Mouse (Mus musculus): ENCODE data around the gene Mogs.

DNA sequence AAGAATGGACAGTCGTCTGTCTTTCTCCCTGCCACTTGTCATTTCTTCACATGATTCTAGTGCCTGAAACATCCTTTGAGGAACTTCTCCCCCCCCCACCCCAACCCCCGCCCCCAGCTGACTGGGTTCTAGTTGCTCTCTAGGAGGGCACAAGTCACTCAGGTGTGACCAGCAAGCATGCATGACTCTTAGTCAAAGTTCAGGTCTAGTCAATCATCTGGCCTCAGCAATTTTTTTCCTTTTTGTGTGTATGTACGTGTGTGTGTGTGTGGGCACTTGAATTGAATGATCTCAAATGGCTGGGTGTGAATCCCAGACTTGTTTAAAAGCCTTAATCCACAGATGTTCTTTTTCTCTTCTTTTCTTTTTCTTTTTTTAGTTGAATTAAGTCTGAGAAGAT is 18.9 kb downstream of the Mogs start:
- TF ChIP-seq CTCF (conservative IDR thresholded peaks at IDR 0.05 in 1 of 2, IDR thresholded peaks at IDR 0.05 in 1 of 2; ENCODE audit: low read depth in 2 of 2, low read length in 2 of 2), result no peak
- no peak for TF ChIP-seq BHLHE40 (IDR thresholded peaks at IDR 0.05; ENCODE audit: low read depth, low read length)
- no peak for TF ChIP-seq POLR2A (IDR thresholded peaks at IDR 0.05; ENCODE audit: low read depth, low read length)
- no peak for TF ChIP-seq POLR2AphosphoS2 (IDR thresholded peaks at IDR 0.05; ENCODE audit: low read depth, low read length)
- no peak for TF ChIP-seq TCF12 (IDR thresholded peaks at IDR 0.05; ENCODE audit: low read depth, low read length)
- TF ChIP-seq SMC3 (IDR thresholded peaks at IDR 0.05; ENCODE audit: low read depth, low read length), result no peak
- no peak for TF ChIP-seq TBP (conservative IDR thresholded peaks at IDR 0.05; ENCODE audit: low read depth, low read length)
- TF ChIP-seq IRF4 (IDR thresholded peaks at IDR 0.05; ENCODE audit: low read depth, low read length), result no peak

Data from CH12.LX (cell line).